Mouse (Mus musculus) hindbrain, embryonic 12.5 days (tissue): Measurements from ENCODE around the gene Gpc6. TPM values are rescaled to one million over a fixed set of nuclear protein-coding genes. Genes with fewer than 3 reads are reported as not detected.

Experiments
- ATAC-seq: fragments of 200-750 bp; cut with Nextera tagmentation; 2 replicates; pipeline ENCODE4 v1.8.0; 2017; ENCODE audit warnings: moderate TSS enrichment; ENCODE audit not compliant: low FRiP score
- H3K27ac ChIP-seq: fragments of 300-500 bp; sonication (generic); 2 replicates; pipeline ENCODE4 v1.5.1; 2016; ENCODE audit warnings: mild to moderate bottlenecking
- H3K27me3 ChIP-seq: fragments of 300-500 bp; sonication (generic); 2 replicates; pipeline ENCODE4 v1.6.1; 2016; ENCODE audit warnings: mild to moderate bottlenecking
- H3K36me3 ChIP-seq: fragments of 300-500 bp; sonication (generic); 2 replicates; pipeline ENCODE4 v1.6.1; 2016; ENCODE audit warnings: mild to moderate bottlenecking
- H3K4me1 ChIP-seq: fragments of 300-500 bp; sonication (generic); 2 replicates; pipeline ENCODE4 v1.6.1; 2016
- H3K4me2 ChIP-seq: fragments of 300-500 bp; sonication (generic); replicated peaks from 2 replicates; pipeline ENCODE4 v1.6.1; 2016; ENCODE audit warnings: mild to moderate bottlenecking
- H3K4me3 ChIP-seq: fragments of 300-500 bp; sonication (generic); 2 replicates; pipeline ENCODE4 v1.5.1; 2016; ENCODE audit warnings: mild to moderate bottlenecking
- H3K9ac ChIP-seq: fragments of 300-500 bp; sonication (generic); 2 replicates; pipeline ENCODE4 v1.6.1; 2016; ENCODE audit warnings: mild to moderate bottlenecking, moderate library complexity
- H3K9me3 ChIP-seq: fragments of 300-500 bp; sonication (generic); replicated peaks from 2 replicates; pipeline ENCODE4 v1.6.1; 2016; ENCODE audit warnings: mild to moderate bottlenecking
- WGBS: fragments of 180-500 bp; shearing (Covaris S2); methylation state at CpG from one replicate; pipeline ENCODE4 v1.1.7; 2016; 5-methylcytosine and 5-hydroxymethylcytosine counted together
- polyA plus RNA-seq: library from polyadenylated mRNA; unstranded; fragments of >200 nt; fragmentation: Nextera tagmentation; extraction: Ambion mirVana; gene quantifications from 2 replicates; pipeline ENCODE4 v1.2.1, GENCODE M21; 2016

The Gpc6 gene
- polyA plus RNA-seq, 1 experiment from 2014 or later = 35.0 TPM

DNA sequence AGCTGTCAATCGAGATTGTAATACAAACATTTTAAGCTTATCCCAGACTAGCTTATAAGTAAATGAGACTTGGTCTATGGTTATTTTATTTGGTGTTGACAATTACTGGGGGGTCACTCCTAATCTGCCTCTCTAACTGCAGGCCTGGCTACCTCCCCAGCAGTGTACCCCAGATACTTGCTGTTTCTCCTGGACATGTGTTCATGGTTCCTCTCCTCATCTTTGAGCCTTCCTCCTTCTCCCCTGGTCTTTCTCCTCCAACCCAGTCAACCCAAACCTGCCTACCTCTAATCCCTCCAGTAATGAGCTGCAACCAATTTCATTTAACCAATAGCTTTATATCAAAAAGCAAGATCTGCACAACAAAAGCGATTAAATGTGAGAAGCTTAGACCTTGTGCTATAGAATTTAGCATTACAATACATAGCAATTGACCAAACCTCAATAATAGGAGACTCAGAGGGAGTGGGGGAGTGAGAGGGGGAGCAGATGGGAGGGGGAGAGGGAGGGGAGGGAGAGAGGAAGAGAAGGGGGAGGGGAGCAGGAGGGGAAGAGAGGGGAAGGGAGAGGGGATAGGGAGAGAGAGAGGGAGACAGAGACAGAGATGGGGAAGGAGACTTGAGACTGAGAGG, 371.2 kb downstream of the Gpc6 start:
- Histone ChIP-seq H3K9ac (no peak overlapping the region), H3K27ac (no peak overlapping the region), H3K4me3 (no peak overlapping the region), H3K9me3 (no peaks in the 10 kb centered on the region), H3K4me2 (no peak overlapping the region), H3K27me3 (no peaks in the 10 kb centered on the region), H3K4me1 (no peaks in the 10 kb centered on the region), H3K36me3 (no peaks in the 10 kb centered on the region)
- 88% methylated on average over 2 of the region's 2 CpGs for WGBS
- no peak for ATAC-seq

DNA sequence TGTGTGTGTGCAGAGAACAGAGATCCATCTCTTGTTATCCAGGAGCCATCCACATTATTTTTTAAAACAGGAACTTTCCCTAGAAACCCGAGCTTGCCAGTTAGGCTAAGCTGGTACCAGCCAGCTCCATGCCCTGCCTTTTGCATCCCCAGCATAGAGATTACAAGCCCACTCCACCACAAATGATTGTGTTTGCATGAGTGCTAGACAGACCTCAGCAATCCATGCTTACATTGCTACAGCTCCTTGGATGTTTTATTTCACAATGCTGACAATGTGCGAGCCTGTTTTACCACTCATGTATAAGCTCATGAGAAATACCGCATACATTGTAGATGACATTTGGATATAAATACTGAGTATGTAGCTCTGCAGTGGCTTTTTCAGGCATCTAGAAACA, 375.9 kb downstream of the Gpc6 start:
- Histone ChIP-seq H3K4me2 (no peak overlapping the region), H3K4me1 (no peaks in the 10 kb centered on the region), H3K9ac (no peak overlapping the region), H3K36me3 (no peaks in the 10 kb centered on the region), H3K27ac (no peak overlapping the region), H3K4me3 (no peak overlapping the region), H3K9me3 (no peaks in the 10 kb centered on the region), H3K27me3 (no peaks in the 10 kb centered on the region)
- WGBS = 90% methylated on average over 3 of the region's 3 CpGs
- no peak for ATAC-seq

DNA sequence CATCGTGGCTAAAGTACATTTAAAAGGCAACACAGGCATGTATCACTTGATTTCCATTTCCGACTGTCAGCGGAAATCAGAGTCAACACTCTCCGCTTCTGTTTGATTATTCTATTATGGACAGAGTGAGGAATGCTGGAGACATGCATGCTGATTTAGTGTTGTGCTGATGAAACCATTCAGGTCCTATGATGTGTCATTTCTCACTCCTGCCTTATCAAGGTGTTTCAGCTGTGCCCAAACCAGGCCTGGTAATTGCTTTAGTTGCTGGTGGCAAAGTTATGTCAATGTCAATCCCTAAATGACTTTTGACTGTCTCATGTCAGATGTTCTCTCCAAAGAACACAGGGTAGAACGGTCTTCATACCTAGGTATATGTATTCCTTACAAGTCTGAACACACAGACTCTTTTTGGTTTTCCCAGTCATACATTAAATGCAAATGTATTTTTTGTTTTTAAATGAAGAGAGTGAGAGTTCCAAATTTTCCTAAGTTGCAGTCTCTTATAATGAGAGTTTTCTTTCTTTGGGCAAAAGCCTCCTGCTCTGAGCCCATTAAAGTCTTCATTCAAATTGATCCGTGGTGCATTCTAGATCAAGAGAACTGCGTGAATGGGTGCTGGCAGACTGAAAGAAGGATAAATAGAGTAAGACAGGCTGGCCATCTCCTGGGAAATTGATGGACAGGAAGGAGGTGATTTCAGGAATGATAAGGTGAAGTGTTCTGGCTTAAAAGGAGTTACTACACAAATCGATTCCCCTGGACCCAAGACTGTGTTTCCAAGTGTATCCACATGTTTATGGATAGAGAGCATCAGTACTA, 379.0 kb downstream of the Gpc6 start:
- Histone ChIP-seq H3K4me2 (no peak overlapping the region), H3K9me3 (no peaks in the 10 kb centered on the region), H3K9ac (no peak overlapping the region), H3K27ac (no peak overlapping the region), H3K4me3 (no peak overlapping the region), H3K27me3 (no peaks in the 10 kb centered on the region), H3K4me1 (no peaks in the 10 kb centered on the region), H3K36me3 (no peaks in the 10 kb centered on the region)
- no peak; the same call in 1 of the 2 replicates for ATAC-seq
- 64% methylated on average over 8 of the region's 8 CpGs for WGBS

DNA sequence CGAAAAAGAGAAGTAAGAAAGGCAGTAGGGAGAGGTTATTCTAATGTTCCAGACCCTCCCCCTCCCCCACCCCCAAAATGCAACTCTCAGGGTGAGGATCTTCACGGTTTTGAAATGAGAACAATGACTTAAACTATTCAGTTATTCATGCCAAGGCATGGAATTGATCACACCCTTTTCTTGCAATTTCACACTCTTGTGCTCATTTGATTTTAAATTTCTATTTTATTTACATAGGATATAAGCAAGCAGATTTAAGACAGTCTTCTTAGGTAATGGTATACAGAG, 379.6 kb downstream of the Gpc6 start:
- no peaks in the 10 kb centered on the region for H3K27me3 ChIP-seq
- H3K9me3 ChIP-seq = no peaks in the 10 kb centered on the region
- no peak overlapping the region for H3K27ac ChIP-seq
- H3K9ac ChIP-seq = no peak overlapping the region
- WGBS = 42% methylated on average over 2 of the region's 2 CpGs
- no peaks in the 10 kb centered on the region for H3K4me1 ChIP-seq
- no peak overlapping the region for H3K4me3 ChIP-seq
- ATAC-seq = peak; percentile 60; the same call in 1 of the 2 replicates
- no peaks in the 10 kb centered on the region for H3K36me3 ChIP-seq
- no peak overlapping the region for H3K4me2 ChIP-seq

DNA sequence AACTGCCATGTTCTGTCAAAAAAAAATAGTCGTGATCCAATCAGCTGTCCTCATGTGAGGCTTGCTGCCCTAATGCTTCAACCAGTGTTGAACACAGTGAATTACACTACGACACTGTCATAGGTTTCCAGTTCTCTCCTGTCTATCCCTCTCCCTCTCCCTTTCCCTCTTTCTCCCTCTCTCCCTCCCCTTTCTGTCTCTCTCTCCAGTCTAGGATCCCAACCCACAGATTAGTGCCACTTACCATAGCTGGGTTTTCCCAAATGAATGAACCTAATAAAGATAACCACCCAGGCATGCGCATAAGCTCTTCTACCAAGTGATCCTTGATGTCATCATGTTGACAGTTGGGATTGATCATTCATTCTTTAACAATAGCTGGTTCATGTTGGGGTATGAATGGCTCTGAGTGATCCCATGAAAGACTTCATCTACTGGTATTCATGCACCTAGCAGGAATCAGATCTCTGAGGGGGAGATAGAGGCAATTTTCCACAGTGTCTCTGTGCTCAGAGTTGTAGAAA, 384.9 kb downstream of the Gpc6 start:
- no peaks in the 10 kb centered on the region for H3K36me3 ChIP-seq
- H3K4me2 ChIP-seq = no peak overlapping the region
- WGBS = 79% methylated on average over 3 of the region's 3 CpGs
- no peaks in the 10 kb centered on the region for H3K27me3 ChIP-seq
- no peak overlapping the region for H3K27ac ChIP-seq
- H3K9ac ChIP-seq = no peak overlapping the region
- H3K4me1 ChIP-seq = no peaks in the 10 kb centered on the region
- no peaks in the 10 kb centered on the region for H3K9me3 ChIP-seq
- ATAC-seq = no peak
- no peak overlapping the region for H3K4me3 ChIP-seq

DNA sequence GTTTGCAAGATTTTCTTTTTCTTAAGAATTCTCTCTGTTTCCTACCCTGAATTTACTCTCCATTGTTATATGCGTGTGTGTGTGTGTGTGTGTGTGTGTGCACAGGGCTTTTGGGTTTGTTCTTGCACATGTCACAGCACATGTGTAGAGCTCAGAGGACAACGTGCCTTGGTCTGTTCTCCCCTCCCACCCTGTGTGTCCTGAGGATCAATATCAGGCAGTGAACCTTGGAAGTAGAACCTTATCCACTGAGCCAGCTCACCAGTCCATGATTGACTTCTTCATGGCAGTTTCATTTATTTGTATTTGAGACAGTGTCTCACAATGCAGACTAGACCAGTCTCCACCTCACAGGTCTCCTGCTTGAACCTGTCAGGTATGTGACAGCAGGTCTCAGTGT, 399.1 kb downstream of the Gpc6 start:
- H3K36me3 ChIP-seq = no peaks in the 10 kb centered on the region
- no peaks in the 10 kb centered on the region for H3K4me1 ChIP-seq
- ATAC-seq = no peak
- H3K9me3 ChIP-seq = no peaks in the 10 kb centered on the region
- H3K9ac ChIP-seq = no peak overlapping the region
- WGBS = 81% methylated on average over 2 of the region's 2 CpGs
- H3K27ac ChIP-seq = no peak overlapping the region
- H3K4me2 ChIP-seq = no peak overlapping the region
- H3K27me3 ChIP-seq = no peaks in the 10 kb centered on the region
- no peak overlapping the region for H3K4me3 ChIP-seq

DNA sequence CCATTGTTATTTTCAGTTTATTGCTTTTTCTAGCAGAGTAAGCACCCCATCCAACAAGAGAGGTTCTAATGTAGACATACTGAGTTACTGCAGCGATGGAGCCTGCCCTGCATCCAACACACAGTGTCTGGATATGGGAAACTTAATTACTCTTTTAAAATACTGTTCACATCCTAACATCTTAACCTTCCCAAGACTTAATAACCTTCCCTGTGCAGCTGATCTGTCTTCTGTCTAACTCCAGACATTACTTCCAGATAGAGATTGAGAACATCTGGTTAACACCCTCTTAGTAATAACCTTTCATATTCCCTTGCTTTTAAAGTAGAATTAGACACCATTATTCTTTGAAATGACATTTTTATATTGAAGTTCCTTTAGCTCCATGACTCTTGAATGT, 407.1 kb downstream of the Gpc6 start:
- no peak overlapping the region for H3K4me3 ChIP-seq
- no peak overlapping the region for H3K9ac ChIP-seq
- 0 out of 2 replicates have a peak, but pooled peaks cover under 1% of the 10 kb centered on the region for H3K4me1 ChIP-seq
- H3K27me3 ChIP-seq = no peaks in the 10 kb centered on the region
- no peaks in the 10 kb centered on the region for H3K9me3 ChIP-seq
- H3K36me3 ChIP-seq = no peaks in the 10 kb centered on the region
- no peak overlapping the region for H3K27ac ChIP-seq
- no peak overlapping the region for H3K4me2 ChIP-seq
- no peak for ATAC-seq
- WGBS = 84% methylated on average over 1 of the region's 1 CpGs

DNA sequence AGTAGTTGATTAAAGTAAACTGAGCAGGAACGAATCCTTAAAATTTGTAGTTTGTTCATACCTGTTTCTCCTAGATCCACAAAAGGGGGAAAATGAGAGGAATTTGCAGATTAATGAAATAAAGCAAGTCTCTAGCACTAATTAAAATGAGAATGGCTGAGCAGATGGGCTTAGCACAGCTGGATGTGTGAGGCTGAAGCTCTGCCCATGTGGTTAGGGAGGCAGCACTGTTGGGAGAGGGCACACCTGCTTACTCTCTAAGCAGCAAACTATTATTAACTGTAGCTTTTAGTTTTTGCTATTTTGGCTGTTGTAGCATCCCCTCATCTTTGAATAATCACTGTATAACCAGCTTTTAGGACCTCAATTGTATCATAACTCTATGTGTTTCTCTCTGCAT, 412.2 kb downstream of the Gpc6 start:
- no peaks in the 10 kb centered on the region for H3K9me3 ChIP-seq
- no peak overlapping the region for H3K4me2 ChIP-seq
- H3K27ac ChIP-seq = no peak overlapping the region
- 59% methylated on average over 1 of the region's 1 CpGs for WGBS
- no peak overlapping the region for H3K4me3 ChIP-seq
- H3K9ac ChIP-seq = no peak overlapping the region
- H3K4me1 ChIP-seq = 0 out of 2 replicates have a peak, but pooled peaks cover 2% of the 10 kb centered on the region
- ATAC-seq = no peak
- no peaks in the 10 kb centered on the region for H3K27me3 ChIP-seq
- no peaks in the 10 kb centered on the region for H3K36me3 ChIP-seq

DNA sequence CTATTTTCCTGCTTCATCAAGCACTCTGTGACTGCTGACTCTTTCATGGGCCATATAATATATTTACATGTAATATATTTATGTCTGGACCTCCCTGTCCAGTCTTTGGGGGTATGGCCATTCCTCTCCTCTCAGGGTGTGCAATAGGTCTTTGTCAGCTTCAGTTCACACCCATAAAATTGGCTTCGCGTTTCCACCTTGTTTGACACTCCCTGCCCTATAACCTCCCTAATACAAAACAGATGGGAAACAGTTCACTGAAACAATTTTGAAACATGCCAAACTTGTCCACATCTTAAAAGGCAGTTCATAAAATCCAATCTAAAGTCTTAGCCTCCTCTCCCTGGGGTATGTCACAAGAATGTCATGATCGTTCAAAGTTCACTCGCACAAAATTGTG, 415.4 kb downstream of the Gpc6 start:
- Histone ChIP-seq H3K4me3 (no peak overlapping the region), H3K4me1 (peaks cover 8% of the 10 kb centered on the region; the same call in 1 of the 2 replicates), H3K9ac (no peak overlapping the region), H3K27ac (no peak overlapping the region), H3K4me2 (no peak overlapping the region), H3K27me3 (no peaks in the 10 kb centered on the region), H3K9me3 (no peaks in the 10 kb centered on the region), H3K36me3 (no peaks in the 10 kb centered on the region)
- ATAC-seq = no peak
- 74% methylated on average over 4 of the region's 4 CpGs for WGBS

DNA sequence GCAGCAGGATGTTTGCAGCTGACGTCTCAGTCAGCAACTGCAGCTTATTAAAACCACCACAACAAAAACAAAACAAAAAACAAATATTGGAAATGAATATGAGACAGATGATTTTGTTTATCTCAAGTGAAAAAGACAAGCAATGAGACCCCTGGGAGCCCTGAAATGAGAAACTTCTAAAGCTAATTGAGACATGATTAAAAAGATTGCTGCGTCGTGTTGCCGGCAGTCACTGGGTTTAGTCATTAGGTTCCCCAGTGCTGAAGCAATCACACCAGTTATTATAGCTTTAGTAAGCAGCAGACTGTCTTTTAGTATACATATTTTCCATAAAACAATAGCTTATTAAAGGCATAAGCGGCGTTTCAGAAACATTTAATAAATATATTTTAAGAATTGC, 419.4 kb downstream of the Gpc6 start:
- WGBS = 74% methylated on average over 6 of the region's 6 CpGs

DNA sequence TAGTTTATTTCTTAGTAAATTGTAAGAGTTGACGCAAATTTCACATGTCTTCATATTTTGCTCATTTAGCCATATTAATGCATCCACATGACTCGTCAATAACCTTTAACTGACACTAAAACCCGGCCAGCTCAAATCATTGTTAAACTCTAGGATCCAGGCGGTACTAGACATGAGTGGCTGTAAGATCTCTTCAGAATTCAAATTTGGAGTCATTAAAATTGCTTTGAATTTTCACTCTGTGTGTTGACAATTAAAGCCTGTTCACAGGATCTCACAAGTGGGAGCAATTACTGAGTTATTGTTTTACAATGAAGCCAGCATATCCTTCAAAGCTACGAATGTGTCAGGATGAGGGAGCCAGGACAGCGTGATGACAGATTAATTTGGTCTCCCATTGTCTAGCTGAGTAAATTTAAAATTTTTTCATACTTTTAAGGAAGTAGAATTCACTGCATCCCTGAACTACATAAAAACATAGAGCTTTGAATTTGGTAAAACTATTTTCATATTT, 421.3 kb downstream of the Gpc6 start:
- H3K27me3 ChIP-seq = no peaks in the 10 kb centered on the region
- H3K9ac ChIP-seq = no peak overlapping the region
- H3K27ac ChIP-seq = no peak overlapping the region
- WGBS = 85% methylated on average over 6 of the region's 6 CpGs
- no peak for ATAC-seq
- H3K4me2 ChIP-seq = no peak overlapping the region
- H3K36me3 ChIP-seq = no peaks in the 10 kb centered on the region
- H3K4me1 ChIP-seq = peaks cover 6% of the 10 kb centered on the region; the same call in 1 of the 2 replicates
- no peak overlapping the region for H3K4me3 ChIP-seq
- no peaks in the 10 kb centered on the region for H3K9me3 ChIP-seq

More for the DNA sequence above, 419.4 kb downstream of the Gpc6 start:
- Histone ChIP-seq H3K27ac (no peak overlapping the region), H3K4me2 (no peak overlapping the region), H3K27me3 (no peaks in the 10 kb centered on the region), H3K9me3 (no peaks in the 10 kb centered on the region), H3K36me3 (no peaks in the 10 kb centered on the region), H3K4me1 (peaks cover 6% of the 10 kb centered on the region; the same call in 1 of the 2 replicates), H3K4me3 (no peak overlapping the region), H3K9ac (no peak overlapping the region)
- no peak for ATAC-seq

DNA sequence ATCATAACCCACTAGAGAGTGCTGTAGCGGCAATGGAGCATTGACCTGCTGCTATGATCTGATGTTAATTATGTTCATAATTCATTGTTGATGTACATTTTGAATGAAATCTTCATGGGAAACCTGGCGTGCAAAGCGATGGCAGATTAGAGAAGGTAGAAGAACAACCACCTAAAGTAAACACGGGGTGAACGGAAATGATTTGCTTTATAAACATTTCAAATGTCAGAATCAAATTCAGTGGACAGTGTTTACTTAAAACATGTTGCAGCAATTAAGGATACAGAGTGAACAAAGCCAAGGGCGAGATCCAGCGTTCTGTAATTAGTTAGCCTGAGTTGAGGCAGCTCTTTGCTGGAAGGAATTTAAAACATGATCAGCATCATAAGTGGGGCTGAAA, 426.2 kb downstream of the Gpc6 start:
- H3K36me3 ChIP-seq = no peaks in the 10 kb centered on the region
- WGBS = 85% methylated on average over 7 of the region's 7 CpGs
- no peak for ATAC-seq
- no peak overlapping the region for H3K27ac ChIP-seq
- no peaks in the 10 kb centered on the region for H3K4me1 ChIP-seq
- H3K9ac ChIP-seq = no peak overlapping the region
- H3K27me3 ChIP-seq = no peaks in the 10 kb centered on the region
- no peak overlapping the region for H3K4me2 ChIP-seq
- H3K4me3 ChIP-seq = no peak overlapping the region
- H3K9me3 ChIP-seq = no peaks in the 10 kb centered on the region
